Mouse (Mus musculus) B cell, adult 2 months (primary cell): ENCODE results near the gene Ralgapa2.
A peak's percentile ranks its signal among the peaks of the same experiment; 100 is the strongest.

ENCODE experiments used
- DNase-seq, 2 experiments: peaks; one replicate each; pipeline ENCODE4 v3.0.0; 2022

Ralgapa2 gene

DNA sequence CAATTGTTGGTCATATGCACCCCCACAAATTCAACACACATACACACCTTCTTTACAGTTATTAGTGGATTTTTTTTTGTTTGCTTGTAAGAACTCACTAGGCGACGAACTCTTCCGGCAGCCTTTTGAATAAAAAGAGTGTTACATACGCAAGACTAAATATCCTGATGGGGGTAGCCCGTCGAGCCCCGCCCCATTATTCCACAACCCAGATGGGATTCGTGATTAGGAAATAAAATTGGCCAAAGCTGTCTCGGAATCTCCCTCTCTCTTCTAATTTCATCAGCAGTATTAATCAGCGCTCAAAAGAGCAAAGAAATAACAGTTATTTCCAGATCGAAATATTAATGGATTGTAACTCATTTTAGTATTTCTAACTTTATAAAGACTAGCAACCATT, 292.4 kb downstream of the Ralgapa2 start:
- DNase-seq: no peak

DNA sequence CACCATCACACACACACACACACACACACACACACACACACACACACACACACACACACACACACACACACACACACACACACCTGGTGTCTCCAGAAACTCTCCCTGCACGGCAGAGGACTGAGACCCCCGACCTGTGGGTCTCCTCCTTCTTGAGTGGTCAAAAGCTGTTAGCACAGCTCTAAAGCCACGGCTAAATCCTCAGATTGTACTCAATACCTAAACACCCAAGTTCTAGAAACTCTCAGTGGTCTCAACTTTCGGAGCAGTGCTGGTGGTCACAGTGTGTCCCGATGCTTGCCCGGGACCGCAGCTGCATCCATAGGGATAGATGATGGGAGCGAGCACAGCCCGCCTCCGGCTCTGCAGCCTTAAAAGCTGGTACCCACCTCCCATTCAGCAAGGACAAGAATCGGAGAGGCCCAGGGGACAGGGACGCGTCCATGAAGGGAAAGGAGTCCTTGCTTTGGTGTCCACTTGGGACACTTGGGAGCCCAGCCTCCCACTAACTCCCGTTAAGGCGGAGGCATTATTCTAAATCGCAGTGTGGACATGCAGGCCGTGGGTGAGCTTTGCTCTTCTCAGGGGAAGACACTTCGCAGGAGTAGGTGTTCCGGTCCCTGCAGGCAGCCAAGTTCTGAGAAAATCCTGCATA, 293.1 kb downstream of the Ralgapa2 start:
- DNase-seq: peak in 1 of 2 experiments; percentile 12

DNA sequence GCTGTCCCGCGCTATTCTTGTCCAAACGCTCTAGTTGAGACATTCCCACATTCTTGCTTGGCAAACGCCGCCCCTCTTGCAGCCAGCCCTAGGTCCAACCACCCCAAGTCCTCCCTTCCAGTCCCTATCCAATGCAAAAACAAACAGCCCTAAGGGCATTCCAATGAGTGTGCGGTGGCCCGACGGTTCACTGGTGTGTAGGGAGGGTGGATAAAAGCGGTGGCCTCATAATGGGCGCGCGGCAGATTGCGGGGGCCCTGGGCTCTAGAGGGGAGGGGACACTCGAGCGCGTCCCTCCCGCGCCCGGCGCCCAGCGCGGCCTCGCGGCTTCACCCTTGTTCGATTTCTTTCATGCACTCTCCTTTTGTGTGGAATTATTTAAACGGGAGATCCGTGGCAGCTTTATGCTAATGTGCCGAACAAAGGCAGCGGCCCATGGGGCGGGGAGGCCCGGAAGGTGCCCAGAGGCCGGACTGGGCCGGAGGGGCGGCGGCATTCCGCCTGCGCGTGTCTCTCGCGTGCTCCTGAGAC, 293.9 kb downstream of the Ralgapa2 start:
- peak; percentile 11 to 12 for DNase-seq

DNA sequence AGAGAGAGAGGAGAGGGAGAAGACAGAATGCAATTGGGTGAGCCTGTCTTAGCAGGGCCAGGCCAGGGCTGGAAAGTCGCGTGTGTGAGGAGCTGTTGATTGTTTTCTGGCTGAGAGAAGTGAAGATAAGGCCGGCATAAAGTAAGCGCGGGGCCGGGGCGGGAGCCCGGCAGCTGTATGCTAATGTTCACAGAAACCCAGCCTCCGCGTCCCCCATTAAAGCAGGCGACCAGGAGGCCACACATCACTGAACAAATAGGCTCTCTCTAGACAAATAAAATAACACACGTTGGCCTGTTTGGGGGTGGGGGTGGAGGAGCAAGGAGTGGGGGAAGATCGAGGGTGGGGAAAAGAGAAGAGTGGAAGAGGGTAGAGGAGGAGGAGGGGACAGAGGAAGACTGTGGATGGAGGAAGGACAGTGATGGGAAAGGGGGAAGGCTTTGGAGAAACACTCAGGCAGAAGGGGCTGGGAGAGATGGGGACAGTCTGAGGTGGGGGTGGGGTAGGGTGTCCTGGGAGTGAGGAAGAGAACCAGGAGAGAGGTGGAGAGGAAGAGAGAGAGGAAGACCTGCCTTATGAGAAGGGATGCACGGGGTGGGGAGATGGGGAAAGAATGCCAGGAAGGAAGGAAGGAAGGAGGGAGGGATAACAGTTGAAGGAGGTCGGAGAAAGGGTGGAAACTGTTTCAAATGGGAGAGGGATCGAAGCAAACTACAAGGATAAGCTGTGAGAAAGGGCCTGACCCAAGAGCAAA, 294.7 kb downstream of the Ralgapa2 start:
- peak in 1 of 2 experiments; percentile 22 for DNase-seq

DNA sequence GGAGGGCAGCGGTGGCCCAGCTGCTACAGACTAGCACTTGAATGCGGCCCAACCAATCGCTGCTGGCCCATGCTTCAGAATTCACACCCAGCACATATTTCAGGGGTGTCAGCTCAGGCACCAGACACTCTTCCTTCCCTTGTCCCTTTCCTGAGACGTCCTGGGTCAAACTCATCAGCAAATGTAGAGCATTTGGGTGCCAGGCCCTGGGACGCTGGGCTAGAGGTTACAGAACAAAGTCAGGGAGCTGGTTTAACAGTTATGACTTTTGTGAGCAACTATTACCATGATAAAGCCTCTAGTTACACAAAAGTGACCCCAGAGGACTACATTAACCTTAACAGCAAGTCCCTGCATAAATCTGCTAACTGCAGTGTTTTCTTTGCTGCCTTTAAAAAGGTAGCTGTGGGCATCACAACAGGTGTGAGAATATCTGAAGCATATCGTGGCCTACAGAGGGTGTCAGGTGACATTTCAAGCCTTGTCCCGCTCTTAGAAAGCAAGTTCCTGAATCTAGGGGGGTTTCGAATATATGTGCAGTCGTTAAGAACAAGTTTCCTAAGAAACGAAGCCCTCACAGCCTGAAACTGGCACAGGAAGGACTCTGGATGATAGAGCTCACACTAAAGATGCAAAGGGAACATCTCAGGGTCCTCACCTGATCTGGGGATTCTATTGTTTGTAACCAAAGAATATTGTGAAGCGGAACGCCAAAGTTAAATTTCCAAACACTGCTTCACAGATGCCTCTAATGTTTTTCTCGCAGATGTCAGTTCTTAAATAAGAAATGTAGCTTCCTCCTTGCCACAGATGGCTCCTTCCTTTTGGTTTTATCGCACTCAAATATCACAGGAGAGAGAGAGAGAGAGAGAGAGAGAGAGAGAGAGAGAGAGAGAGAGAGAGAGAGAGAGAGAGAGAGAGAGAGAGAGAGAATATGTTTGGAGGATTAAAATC, 295.8 kb downstream of the Ralgapa2 start:
- peak in 1 of 2 experiments; percentile 14 for DNase-seq

DNA sequence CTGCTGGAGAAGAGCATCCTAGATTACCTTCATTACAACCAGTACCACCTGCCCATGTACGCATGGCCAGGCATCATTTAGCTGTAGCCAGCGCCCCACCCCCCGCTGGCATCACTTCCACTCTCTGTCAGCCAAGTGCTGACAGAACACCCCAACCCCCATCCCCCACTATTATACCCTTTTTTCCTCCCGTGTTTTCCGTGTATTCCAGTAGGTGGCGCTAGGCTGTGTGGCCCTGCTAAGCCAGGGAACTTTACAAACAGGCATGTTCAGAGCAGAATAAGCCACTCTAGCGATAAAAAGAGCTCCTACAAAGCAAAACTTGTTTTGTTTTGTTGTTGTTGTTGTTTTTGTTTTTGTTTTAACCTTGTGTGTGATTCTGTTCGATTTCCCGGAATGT, 297.4 kb downstream of the Ralgapa2 start:
- DNase-seq: peak; percentile 54 to 63

DNA sequence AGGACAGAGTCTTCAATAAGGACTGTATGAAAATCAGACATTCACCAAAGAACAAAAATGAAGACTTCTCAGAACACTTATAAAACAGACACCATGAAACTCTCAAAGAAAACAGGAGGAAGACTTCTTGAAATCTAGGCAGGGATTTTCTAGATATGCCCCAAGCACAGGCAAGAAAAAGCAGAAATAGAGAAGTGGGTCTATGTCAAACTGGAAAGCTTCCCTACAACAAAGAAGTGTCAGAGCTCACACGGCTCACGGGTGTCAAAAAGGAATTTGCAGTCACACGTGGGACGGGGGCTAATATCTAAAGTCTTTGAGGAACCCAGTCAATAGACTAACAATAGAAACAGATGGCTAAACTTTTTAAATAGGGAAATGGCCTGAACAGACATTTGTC, 301.2 kb downstream of the Ralgapa2 start:
- DNase-seq: no peak

DNA sequence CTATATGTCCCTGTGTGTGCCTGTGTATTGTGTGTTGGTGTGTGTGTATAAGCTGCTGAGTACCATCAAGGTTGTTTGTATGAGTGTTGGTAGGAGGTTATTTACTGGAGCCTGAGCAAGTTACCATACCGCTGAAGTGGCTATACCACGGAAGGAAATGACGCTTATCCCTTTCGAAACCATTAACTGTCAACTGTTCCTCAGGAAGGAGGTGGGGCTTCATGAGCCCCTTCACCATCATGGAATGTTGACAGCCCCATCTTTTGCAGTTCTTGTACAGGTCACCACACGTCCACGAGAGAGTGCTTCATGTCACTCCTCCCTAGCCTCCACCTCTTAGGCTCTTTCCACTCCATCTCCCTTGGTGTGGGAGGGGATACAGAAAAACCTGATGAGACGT, 314.2 kb downstream of the Ralgapa2 start:
- DNase-seq: no peak

DNA sequence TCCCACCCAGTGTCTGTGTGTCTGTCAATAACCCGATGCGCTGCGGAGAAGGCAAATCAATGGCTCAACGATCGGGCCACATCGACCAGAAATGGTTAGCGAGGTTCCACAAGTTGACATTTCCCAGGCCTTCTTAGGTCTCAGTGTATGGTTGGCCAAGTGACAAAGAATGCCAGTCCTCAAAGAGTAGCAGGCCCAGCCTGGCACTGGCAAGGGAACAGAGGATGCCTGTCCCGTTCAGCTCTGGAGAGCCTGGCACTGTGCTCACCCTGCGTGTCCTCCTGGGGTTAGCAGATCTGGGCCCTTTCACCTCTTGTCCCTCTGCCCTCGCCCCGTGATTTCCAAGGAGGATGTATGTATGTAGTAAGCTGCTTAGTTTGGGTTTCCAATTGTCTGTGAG, 316.0 kb downstream of the Ralgapa2 start:
- no peak for DNase-seq
